ENCODE assay signal across 8 mouse cellular contexts in the genomic region with DNA sequence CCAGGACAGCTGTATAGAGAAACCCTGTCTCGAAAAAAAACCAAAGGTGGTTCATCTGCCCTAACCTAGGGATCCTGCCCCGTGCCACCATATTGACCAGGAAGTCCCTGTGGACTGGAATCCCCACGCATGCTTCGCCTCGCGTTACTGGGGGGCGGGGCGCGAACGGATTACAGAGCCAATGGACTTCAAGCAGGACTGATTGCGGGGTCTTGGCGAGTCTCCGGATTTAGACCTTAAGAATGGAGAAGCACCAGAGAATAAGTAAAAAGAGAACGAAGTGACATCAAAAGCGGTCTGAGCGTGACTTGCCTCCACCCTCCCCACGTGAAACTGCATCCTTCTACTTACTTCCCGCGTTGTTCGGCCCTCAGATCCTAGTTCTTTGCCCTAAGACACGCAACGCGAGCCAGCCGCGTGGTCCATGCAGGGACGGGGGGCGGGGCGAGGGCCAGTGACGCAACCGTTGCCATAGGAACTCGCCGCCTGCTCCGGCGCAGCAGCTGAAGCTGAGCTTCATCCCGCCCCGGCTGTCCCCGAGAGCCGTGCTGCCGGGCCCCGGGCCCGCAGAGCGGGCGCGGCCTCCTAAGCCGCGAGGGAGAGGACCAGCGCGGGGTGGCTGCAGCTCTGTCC. TPM values are rescaled to one million over a fixed set of nuclear protein-coding genes. Genes with fewer than 3 reads are reported as not detected.
DNase-seq lines count a peak whose midpoint lies in the region; ATAC-seq lines count a peak whose summit lies in the region.

A gene (plus strand): TSS at position 80 of the 633 bp plus-strand sequence.

- intact Hi-C loops in left cerebral cortex, postnatal 10 days (cut with DNase I), result no loop called here

- peak; percentile 89 for ATAC-seq in inflammation-experienced regulatory T-cells, adult 6 months
- peak; percentile 82 for ATAC-seq in megakaryocyte progenitor cell, adult 5-6 weeks (replicated peaks; ENCODE audit: poor library complexity)

- DNase-seq in adrenal gland, adult (ENCODE audit: inconsistent age in 2 of 2, low spot score in 1 of 2), result peak; percentile 94 to 98
- DNase-seq in embryo, embryonic 10 days (ENCODE audit: low spot score), result peak; percentile 96
- DNase-seq in gastrocnemius, postnatal 10 days, result peak; percentile 94
- peak; percentile 92 to 95 for DNase-seq in left cerebral cortex, postnatal 10 days (ENCODE audit: extremely low spot score in 1 of 2, low spot score in 2 of 2)
- DNase-seq in right cerebral cortex, postnatal 10 days (ENCODE audit: low spot score in 2 of 2), result peak; percentile 96 to 97
- peak; percentile 91 for DNase-seq in urinary bladder, postnatal 14 days (ENCODE audit: low spot score)

RNA-seq across cellular contexts. Expression of the gene that starts here (rescaled TPM):
- total RNA-seq in gastrocnemius, postnatal 10 days (2021), result under 1 TPM; 0.54 to 0.79 TPM
- under 1 TPM in 1 of 3 experiments, not detected in 2; 0.28 TPM for polyA plus RNA-seq in inflammation-experienced regulatory T-cells, adult 6 months (2017; shearing (Covaris generic))
- 100 to 1,000 TPM; 101 to 103 TPM for total RNA-seq in left cerebral cortex, postnatal 10 days (2021)
- 0.32 and 0.42 TPM in 2 replicates for total RNA-seq in megakaryocyte progenitor cell, adult 5-6 weeks (2015)
- total RNA-seq in megakaryocyte progenitor cell, adult 5-6 weeks (2017), result not detected in 2 replicates

Comparison
In these comparisons a context has a peak if more than half of its experiments do, and no peak if none do; other contexts are left out.
1. Peak in every context shown above with its lines: DNase-seq and ATAC-seq.
2. RNA of the gene that starts here (total RNA-seq): 101 to 103 TPM in left cerebral cortex, postnatal 10 days; 0.54 to 0.79 TPM in gastrocnemius, postnatal 10 days and 0.32 to 0.42 TPM in megakaryocyte progenitor cell, adult 5-6 weeks; every median in the first group is over 10 times any median in the second.
3. Peak in DNase-seq in gastrocnemius, postnatal 10 days; RNA of the gene not detected or under 1 TPM.
4. Peak in ATAC-seq in inflammation-experienced regulatory T-cells, adult 6 months; RNA of the gene not detected or under 1 TPM.
5. Peak in ATAC-seq in megakaryocyte progenitor cell, adult 5-6 weeks; RNA of the gene not detected or under 1 TPM.